Mouse (Mus musculus) megakaryocyte-erythroid progenitor cell, adult 5 weeks (primary cell): ENCODE data around the gene Maob. TPM values are rescaled to one million over a fixed set of nuclear protein-coding genes. Genes with fewer than 3 reads are reported as not detected.

Experiments used
- polyA plus RNA-seq: library from polyadenylated mRNA; stranded (reverse); fragments of >175 nt; gene quantifications from 2 replicates; pipeline ENCODE4 v1.2.3, GENCODE M21; 2012

Gene Maob
- 0.15 TPM in 1 of 2 replicates, not detected in the other for polyA plus RNA-seq

GRCm38 (mm10) chrX:16817261-16817769 is at the start of gene Maob:
Gene Maob (minus strand): TSS chrX:16817366.

Other genes starting within 250 kb of the Maob start
- 0.35 and 0.44 TPM in 2 replicates for gene Maoa, start 197.7 kb downstream of the Maob start, polyA plus RNA-seq
- gene Ndp, start 94.4 kb upstream of the Maob start, polyA plus RNA-seq, result not detected in 2 replicates